Comparison of ENCODE assay signal across 11 mouse cellular contexts in genomic region chr13:109808946-109809345, GRCm38 (mm10).
"Had no signal": no experiment of that assay in that cellular context is flagged by ENCODE, and none has a peak within 500 bp of the region (broad histone marks: within the 10 kb centered on the region; RNA-seq: fewer than 3 reads in every experiment).

No protein-coding gene starts in this region.

- H3K27ac ChIP-seq: layer of hippocampus, adult 2 months; limb, embryonic 12.5 days; liver, embryonic 15.5 days; midbrain, embryonic 13.5 days had no signal

- H3K4me3 ChIP-seq: layer of hippocampus, adult 2 months; limb, embryonic 12.5 days; liver, embryonic 15.5 days; midbrain, embryonic 13.5 days had no signal

- H3K27me3 ChIP-seq: limb, embryonic 12.5 days; liver, embryonic 15.5 days; midbrain, embryonic 13.5 days had no signal

- DNase-seq: kidney, adult 18-20 months; kidney, postnatal 10 days; kidney, postnatal 4 days; lung, adult 2 months; right cerebral cortex, postnatal 25 days; thymus, adult 18-20 months; thymus, postnatal 14 days had no signal
